Mouse (Mus musculus) T-helper 1 cell (primary cell): ENCODE measurements at regions not wholly inside any gene's neighbourhood (a gene's known extent, or its start where the extent isn't known, plus 50 kb on each side); places are given as distances from the start of the nearest gene placed in this dataset.
"Not testable (repeated sequence)": the region's sequence is repeated elsewhere in the genome, so short reads cannot be mapped to it uniquely, and the experiment has no call there.

Experiments
- in situ Hi-C: fragments of 300-600 bp; cut with MboI, MseI; formaldehyde crosslinking; loops from one replicate; pipeline ENCODE4 v1.15.1; 2025; ENCODE audit warnings: high pct_unique_total_duplicates

DNA sequence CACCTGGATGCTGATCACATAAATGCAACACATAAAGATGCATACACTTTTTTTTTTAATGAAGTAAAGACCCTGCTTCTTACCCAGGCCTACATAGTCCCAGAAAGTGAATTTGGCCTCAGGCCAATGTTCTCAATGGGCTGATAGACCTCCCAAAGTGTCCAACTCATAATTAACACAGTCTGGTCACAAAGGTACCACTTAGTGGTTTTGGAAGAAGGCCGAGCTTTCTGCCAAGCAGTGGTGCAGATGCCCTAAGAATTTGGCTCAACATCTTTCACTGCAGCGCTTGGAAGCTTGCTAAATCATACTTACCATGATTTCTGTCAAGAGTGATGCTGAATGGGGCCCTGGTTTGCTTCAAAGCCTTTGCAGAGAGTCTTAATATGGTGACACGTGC lies 706.4 kb upstream of the Rag2 start:
- in situ Hi-C loops, result no loop called here

GRCm38 (mm10) chr2:100919537-100920212 lies 704.8 kb upstream of the Rag2 start:
- in situ Hi-C loops, result no loop called here

- in situ Hi-C loops, result not testable (repeated sequence)
These were observed 675.9 kb upstream of the Rag2 start for GRCm38 (mm10) chr2:100948632-100949031.

- in situ Hi-C loops, result no loop called here
These were observed 665.1 kb upstream of the Rag2 start for GRCm38 (mm10) chr2:100959412-100959811.

- in situ Hi-C loops, result no loop called here
These were observed 659.9 kb upstream of the Rag2 start for GRCm38 (mm10) chr2:100964584-100964983.

DNA sequence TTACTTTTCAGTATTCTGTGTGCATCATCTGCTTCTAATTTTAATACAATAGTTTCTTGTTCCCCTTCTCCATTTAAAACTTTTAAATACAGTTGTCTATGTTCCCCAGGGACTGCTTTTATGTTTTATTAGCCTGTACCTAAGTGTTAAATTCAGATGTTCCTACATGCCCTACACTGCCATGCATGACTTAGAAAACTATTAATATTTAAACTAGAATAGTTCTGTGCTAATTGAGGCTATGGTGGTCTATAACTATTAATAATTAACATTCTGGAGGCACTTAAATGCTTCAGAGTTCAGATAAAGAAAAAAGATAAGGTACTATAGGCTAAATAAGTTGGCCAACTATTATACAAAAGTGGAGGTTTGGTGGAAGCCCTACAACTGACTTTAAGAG lies 647.3 kb upstream of the Rag2 start:
- in situ Hi-C loops, result no loop called here

GRCm38 (mm10) chr2:100982362-100982761 lies 642.2 kb upstream of the Rag2 start:
- in situ Hi-C loops, result no loop called here

DNA sequence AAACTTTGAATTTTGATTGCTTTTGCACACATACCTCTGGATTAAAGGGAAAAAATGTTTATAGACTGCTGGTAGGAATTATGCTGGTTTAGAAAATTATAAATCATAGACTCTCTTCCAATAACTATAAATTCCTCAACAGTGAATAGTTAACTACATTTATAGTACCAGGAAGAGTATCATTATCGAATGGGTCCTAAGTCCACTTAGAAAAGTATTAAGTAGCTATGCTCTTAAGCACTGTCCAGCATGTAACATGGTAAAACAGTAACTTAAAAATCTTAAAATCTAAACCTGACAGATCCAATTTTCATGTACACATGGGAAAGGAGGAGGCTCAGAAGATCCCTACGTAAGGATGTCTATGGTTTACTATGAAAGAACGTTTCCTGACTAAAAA lies 609.2 kb upstream of the Rag2 start:
- in situ Hi-C loops, result no loop called here

DNA sequence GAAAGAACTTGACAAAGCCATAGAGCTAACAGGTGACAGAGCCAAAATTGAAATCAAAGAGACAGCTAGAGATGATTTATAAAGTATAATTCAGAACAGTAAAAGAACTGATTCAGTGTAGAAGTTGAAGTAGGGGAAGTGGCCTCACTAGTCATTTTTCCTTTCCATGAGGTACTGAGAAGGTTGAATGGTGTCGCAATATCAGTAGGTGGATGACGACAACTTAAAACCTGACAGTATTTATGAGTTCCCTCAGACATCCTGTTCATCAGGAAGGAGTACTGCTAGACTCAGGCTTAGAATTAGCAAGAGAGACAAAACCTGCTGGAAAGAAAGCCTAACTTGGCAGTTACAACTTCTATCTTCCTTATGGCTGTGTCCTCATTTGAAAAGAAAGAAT lies 605.1 kb upstream of the Rag2 start:
- in situ Hi-C loops, result no loop called here

GRCm38 (mm10) chr2:101021515-101021914 lies 603.0 kb upstream of the Rag2 start:
- in situ Hi-C loops, result no loop called here

GRCm38 (mm10) chr2:101043050-101043449 lies 581.5 kb upstream of the Rag2 start:
- in situ Hi-C loops, result no loop called here

DNA sequence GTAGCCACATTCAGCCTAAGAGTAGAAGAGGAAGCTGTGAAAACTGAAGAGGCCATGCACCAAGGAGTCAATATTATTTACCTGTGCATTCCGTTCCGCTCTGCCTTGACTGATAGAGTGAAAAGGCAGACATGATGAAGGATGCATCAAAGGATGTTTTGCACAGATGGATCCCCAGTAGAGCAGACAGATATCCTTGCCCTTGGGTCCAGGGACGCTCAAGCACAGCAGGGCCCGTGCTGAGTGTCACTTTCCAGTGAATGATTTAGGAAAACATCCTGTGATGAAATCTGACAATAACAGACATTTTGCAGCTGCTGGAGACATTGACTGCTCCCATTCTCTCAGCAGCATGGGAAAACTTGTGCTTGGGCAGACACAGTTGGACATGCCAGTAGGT lies 561.6 kb upstream of the Rag2 start:
- in situ Hi-C loops, result no loop called here

DNA sequence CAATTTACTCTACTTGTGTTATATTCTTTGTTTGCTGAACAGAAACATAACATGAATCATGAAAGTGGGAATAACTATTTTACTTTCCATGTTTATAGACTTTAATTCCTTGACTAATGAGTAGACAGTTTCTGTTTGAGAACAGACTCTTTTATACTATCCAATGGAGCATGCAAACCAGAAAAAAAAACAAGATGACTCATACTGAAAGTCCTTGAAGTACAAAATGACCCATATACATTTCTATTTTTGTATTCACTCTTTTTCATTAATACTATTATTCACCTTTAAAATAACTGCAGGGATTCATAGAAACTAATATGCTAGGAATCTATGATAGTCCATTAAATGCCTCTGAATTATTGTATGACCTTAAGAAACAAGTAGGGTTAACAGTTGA lies 549.5 kb upstream of the Rag2 start:
- in situ Hi-C loops, result no loop called here

DNA sequence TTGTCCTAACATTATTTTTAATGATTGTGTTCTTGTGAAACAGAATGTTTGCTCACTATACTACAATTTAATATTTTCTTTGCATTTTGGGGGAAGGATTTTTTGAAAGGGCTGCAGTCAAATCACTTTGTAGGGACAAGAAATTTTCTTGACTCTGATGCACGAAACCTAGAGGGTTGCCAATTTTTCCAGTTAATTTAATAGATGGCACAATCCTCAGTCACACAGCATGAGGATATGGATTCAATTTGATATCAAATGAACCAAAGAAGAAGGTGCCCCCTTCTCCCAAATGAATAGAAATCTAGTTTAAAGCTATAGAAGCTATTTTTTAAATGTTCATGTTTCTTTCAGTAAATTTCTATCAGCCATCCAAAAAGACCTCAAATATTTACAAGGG lies 544.3 kb upstream of the Rag2 start:
- in situ Hi-C loops, result no loop called here

- in situ Hi-C loops, result no loop called here
These were observed 540.7 kb upstream of the Rag2 start for GRCm38 (mm10) chr2:101083813-101084212.

- in situ Hi-C loops, result no loop called here
These were observed 539.9 kb upstream of the Rag2 start for GRCm38 (mm10) chr2:101084648-101085047.

- in situ Hi-C loops, result no loop called here
These were observed 517.2 kb upstream of the Rag2 start for GRCm38 (mm10) chr2:101107183-101107872.

DNA sequence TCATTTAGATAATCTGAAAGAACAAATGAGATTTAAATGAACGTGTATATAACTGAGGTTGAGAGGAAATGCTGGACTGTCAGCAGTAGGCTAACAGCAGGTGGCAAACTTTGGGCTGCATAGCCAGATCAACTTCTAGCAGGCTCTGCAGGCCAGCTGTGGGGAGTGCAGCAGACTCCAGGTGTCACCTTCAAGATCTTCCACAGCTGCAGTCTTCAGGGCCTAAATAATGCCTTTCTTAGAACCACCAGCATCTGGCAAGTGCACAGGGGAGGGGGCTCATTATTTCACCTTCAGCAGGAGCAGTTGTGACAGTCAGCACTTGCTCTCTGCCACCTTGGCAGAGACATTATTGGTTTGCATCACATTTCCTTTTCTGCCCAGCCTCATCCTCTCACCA lies 487.7 kb upstream of the Rag2 start:
- in situ Hi-C loops, result no loop called here

DNA sequence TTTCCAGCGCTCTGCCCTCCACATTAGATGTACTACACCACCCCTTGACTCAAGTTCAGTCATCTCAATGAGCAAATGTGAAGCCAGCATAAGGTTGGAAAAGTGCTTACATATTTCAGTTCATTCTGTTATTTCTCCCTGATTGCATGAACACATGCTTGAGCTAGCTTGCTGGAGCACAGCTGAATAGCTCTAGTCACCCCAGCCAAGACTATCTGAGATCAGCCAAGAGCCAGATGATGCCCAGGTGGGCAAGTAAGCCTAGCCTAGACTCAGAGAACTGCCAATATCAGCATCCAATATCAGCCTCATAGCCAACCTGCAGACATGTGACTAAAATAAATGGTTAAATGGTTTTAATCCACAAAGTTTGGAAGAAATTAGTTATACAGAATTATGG lies 484.6 kb upstream of the Rag2 start:
- in situ Hi-C loops, result no loop called here

DNA sequence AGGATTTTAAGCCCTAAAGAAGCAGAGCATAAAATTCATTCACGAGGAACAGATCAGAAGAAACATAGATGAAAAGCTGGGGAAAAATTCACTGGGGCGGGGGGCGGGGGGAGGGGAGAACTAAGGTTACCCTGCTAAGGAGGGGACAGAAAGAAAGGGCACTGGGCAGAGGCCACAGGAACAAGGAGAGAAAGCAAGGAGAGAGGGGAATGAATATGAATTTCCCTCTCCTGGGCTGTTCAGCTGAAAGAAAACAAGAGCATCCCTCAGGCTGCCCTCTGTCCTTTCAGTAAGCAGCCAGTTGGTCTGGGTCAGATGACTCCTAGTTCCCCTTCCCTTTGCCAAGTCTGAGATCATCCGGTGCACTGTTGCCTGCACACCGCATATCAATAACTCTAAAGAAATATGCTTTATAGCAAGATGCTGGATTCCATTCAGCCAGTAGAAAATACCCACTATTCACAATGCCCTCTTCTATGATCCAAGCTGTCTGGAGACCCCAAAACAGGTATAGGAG lies 467.7 kb upstream of the Rag2 start:
- in situ Hi-C loops, result loop anchor here (25.0 kb wide), 1 partner anchor 1920 kb away; no protein-coding TSS in a partner anchor

GRCm38 (mm10) chr2:101159276-101159675 lies 465.2 kb upstream of the Rag2 start:
- in situ Hi-C loops, result loop anchor here (25.0 kb wide), 1 partner anchor 1922 kb away; no protein-coding TSS in a partner anchor

DNA sequence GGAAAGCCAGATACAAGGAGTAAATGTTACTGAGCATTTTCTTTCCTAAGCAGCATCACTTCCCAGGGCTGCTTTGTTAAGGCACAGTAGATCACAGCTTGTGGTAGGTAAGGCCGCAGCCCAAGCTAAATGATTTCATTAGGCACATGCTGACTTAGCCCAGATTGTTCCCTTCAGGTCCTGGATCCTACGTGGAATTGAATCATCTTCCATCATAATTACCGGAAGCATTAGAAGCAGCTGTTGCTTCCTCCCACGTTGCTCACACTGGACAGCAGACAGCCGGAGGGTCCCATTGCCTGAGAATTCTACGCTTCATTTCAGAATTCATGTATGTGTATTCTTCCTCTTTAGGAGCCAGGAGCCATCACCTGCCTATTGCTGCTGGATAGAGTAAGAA lies 458.6 kb upstream of the Rag2 start:
- in situ Hi-C loops, result loop anchor here (25.0 kb wide), 1 partner anchor 1929 kb away; no protein-coding TSS in a partner anchor

DNA sequence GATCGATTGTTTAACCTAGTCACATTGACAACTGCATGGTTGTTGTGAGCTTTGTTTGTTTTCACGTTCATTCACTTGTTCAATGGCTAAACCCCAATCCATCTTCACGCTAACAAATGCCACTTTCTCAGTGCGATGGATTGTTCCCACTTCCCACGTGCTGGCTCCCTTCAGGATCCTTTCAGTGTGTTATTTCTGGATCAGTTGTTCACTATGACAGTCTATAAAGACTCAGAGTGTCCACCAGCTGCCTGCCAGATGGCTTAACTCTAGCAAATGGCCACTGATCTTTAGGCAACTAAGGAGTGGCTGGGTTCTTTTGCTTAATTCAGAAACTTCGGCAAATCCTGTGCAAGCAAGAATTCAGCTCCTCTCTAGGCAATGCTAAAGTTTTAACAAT lies 451.7 kb upstream of the Rag2 start:
- in situ Hi-C loops, result loop anchor here (10.0 to 25.0 kb wide), 2 partner anchors 992 to 1936 kb away; no protein-coding TSS in a partner anchor
